Mouse (Mus musculus): ENCODE data around the gene Lpin1. TPM values are rescaled to one million over a fixed set of nuclear protein-coding genes. Genes with fewer than 3 reads are reported as not detected.
A peak's percentile ranks its signal among the peaks of the same experiment; 100 is the strongest.

Gene Lpin1
- polyA plus RNA-seq, 1 experiment from 2014 or later = 3.1 TPM

GRCm38 (mm10) chr12:16570371-16571060 is 40.2 kb downstream of the Lpin1 start:
- Histone ChIP-seq H3K9me3 (ENCODE audit: control insufficient read depth) (no peaks in the 10 kb centered on the region), H3K4me2 (replicated peaks; ENCODE audit: low read depth) (no peak overlapping the region), H3K36me3 (ENCODE audit: control insufficient read depth, insufficient read depth) (peaks cover 54% of the 10 kb centered on the region), H3K27ac (ENCODE audit: low read depth, low read length) (no peak overlapping the region), H3K9ac (ENCODE audit: low read depth, low read length) (no peak overlapping the region), H3K4me1 (replicated peaks; ENCODE audit: control insufficient read depth, insufficient read depth, low read length) (no peaks in the 10 kb centered on the region), H3K27me3 (replicated peaks; ENCODE audit: control insufficient read depth, insufficient read depth, low read length) (no peaks in the 10 kb centered on the region), H3K4me3 (ENCODE audit: low read depth, low read length) (no peak overlapping the region)
- TF ChIP-seq CTCF (IDR thresholded peaks at IDR 0.05; ENCODE audit: low read depth) = peak; percentile 50
- ATAC-seq = no peak
- 82% methylated on average over 10 of the region's 10 CpGs for WGBS

- Histone ChIP-seq H3K4me2 (replicated peaks; ENCODE audit: low read depth) (no peak overlapping the region), H3K4me1 (replicated peaks; ENCODE audit: control insufficient read depth, insufficient read depth, low read length) (no peaks in the 10 kb centered on the region), H3K9me3 (ENCODE audit: control insufficient read depth) (no peaks in the 10 kb centered on the region), H3K36me3 (ENCODE audit: control insufficient read depth, insufficient read depth) (peaks cover 62% of the 10 kb centered on the region), H3K27me3 (replicated peaks; ENCODE audit: control insufficient read depth, insufficient read depth, low read length) (no peaks in the 10 kb centered on the region), H3K27ac (ENCODE audit: low read depth, low read length) (no peak overlapping the region), H3K4me3 (ENCODE audit: low read depth, low read length) (no peak overlapping the region), H3K9ac (ENCODE audit: low read depth, low read length) (no peak overlapping the region)
- 71% methylated on average over 11 of the region's 11 CpGs for WGBS
- ATAC-seq = no peak; the same call in 1 of the 2 replicates
- TF ChIP-seq CTCF (IDR thresholded peaks at IDR 0.05; ENCODE audit: low read depth) = no peak
These were observed 41.7 kb downstream of the Lpin1 start for GRCm38 (mm10) chr12:16568936-16569650.

GRCm38 (mm10) chr12:16568496-16568895 is 42.3 kb downstream of the Lpin1 start:
- Histone ChIP-seq H3K4me3 (ENCODE audit: low read depth, low read length) (no peak overlapping the region), H3K27ac (ENCODE audit: low read depth, low read length) (no peak overlapping the region), H3K4me2 (replicated peaks; ENCODE audit: low read depth) (no peak overlapping the region), H3K9me3 (ENCODE audit: control insufficient read depth) (no peaks in the 10 kb centered on the region), H3K27me3 (replicated peaks; ENCODE audit: control insufficient read depth, insufficient read depth, low read length) (no peaks in the 10 kb centered on the region), H3K4me1 (replicated peaks; ENCODE audit: control insufficient read depth, insufficient read depth, low read length) (no peaks in the 10 kb centered on the region), H3K36me3 (ENCODE audit: control insufficient read depth, insufficient read depth) (peaks cover 63% of the 10 kb centered on the region), H3K9ac (ENCODE audit: low read depth, low read length) (no peak overlapping the region)
- peak; percentile 91 for TF ChIP-seq CTCF (IDR thresholded peaks at IDR 0.05; ENCODE audit: low read depth)
- 34% methylated on average over 4 of the region's 4 CpGs for WGBS
- no peak for ATAC-seq

DNA sequence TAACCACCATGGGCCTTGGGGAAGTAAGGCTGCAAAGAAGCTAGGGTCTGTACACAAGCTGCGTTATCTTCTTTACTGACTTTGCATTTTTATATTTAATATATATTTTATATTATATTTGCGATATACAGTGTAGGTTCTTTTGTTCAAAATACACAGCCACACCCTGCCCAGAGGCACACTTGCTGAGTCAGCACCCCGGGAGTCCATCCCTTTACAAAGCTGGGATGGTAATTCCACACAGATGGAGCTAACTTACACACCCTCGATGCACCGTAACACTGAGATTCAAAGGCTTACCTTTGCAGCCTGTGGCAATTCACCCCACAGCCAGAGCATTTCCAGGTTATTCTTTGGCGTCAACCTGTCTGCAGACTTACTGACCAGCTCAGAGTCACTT is 42.7 kb downstream of the Lpin1 start:
- no peaks in the 10 kb centered on the region for H3K4me1 ChIP-seq (replicated peaks; ENCODE audit: control insufficient read depth, insufficient read depth, low read length)
- no peaks in the 10 kb centered on the region for H3K27me3 ChIP-seq (replicated peaks; ENCODE audit: control insufficient read depth, insufficient read depth, low read length)
- H3K9ac ChIP-seq (ENCODE audit: low read depth, low read length) = no peak overlapping the region
- TF ChIP-seq CTCF (IDR thresholded peaks at IDR 0.05; ENCODE audit: low read depth) = no peak
- no peaks in the 10 kb centered on the region for H3K9me3 ChIP-seq (ENCODE audit: control insufficient read depth)
- 89% methylated on average over 6 of the region's 6 CpGs for WGBS
- no peak overlapping the region for H3K4me3 ChIP-seq (ENCODE audit: low read depth, low read length)
- no peak overlapping the region for H3K27ac ChIP-seq (ENCODE audit: low read depth, low read length)
- ATAC-seq = no peak
- H3K4me2 ChIP-seq (replicated peaks; ENCODE audit: low read depth) = no peak overlapping the region
- H3K36me3 ChIP-seq (ENCODE audit: control insufficient read depth, insufficient read depth) = peaks cover 62% of the 10 kb centered on the region

- no peak for ATAC-seq
- H3K9ac ChIP-seq (ENCODE audit: low read depth, low read length) = no peak overlapping the region
- H3K36me3 ChIP-seq (ENCODE audit: control insufficient read depth, insufficient read depth) = peaks cover 81% of the 10 kb centered on the region
- WGBS = 71% methylated on average over 9 of the region's 9 CpGs
- H3K4me2 ChIP-seq (replicated peaks; ENCODE audit: low read depth) = no peak overlapping the region
- no peaks in the 10 kb centered on the region for H3K4me1 ChIP-seq (replicated peaks; ENCODE audit: control insufficient read depth, insufficient read depth, low read length)
- peak; percentile 80 for TF ChIP-seq CTCF (IDR thresholded peaks at IDR 0.05; ENCODE audit: low read depth)
- no peak overlapping the region for H3K27ac ChIP-seq (ENCODE audit: low read depth, low read length)
- no peaks in the 10 kb centered on the region for H3K27me3 ChIP-seq (replicated peaks; ENCODE audit: control insufficient read depth, insufficient read depth, low read length)
- H3K9me3 ChIP-seq (ENCODE audit: control insufficient read depth) = no peaks in the 10 kb centered on the region
- H3K4me3 ChIP-seq (ENCODE audit: low read depth, low read length) = no peak overlapping the region
These were observed 47.3 kb downstream of the Lpin1 start for GRCm38 (mm10) chr12:16563427-16563826.

DNA sequence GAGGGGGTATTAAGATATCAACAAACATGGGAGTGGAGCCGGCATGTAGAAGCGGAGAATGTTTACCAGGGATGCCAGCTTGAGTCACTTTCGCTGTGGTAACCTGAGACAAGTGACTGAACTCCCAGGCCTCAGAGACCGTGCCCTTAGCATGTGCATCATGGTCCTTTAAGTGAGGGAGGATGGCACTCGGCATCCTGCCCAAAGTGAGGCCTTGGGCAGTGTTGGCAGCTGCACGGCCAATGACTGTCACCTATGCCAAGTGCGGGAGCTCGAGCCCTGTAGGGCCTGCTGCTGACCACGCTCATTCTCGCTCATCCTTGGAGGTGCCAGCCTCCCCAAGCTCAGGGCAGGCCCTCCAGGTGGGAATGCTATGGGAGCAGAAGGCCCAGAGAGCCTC is 48.1 kb downstream of the Lpin1 start:
- Histone ChIP-seq H3K27me3 (replicated peaks; ENCODE audit: control insufficient read depth, insufficient read depth, low read length) (no peaks in the 10 kb centered on the region), H3K27ac (ENCODE audit: low read depth, low read length) (no peak overlapping the region), H3K36me3 (ENCODE audit: control insufficient read depth, insufficient read depth) (peaks cover 83% of the 10 kb centered on the region), H3K4me3 (ENCODE audit: low read depth, low read length) (no peak overlapping the region), H3K9ac (ENCODE audit: low read depth, low read length) (no peak overlapping the region), H3K9me3 (ENCODE audit: control insufficient read depth) (no peaks in the 10 kb centered on the region), H3K4me2 (replicated peaks; ENCODE audit: low read depth) (no peak overlapping the region), H3K4me1 (replicated peaks; ENCODE audit: control insufficient read depth, insufficient read depth, low read length) (no peaks in the 10 kb centered on the region)
- 94% methylated on average over 10 of the region's 10 CpGs for WGBS
- no peak for TF ChIP-seq CTCF (IDR thresholded peaks at IDR 0.05; ENCODE audit: low read depth)
- ATAC-seq = no peak
